Mouse (Mus musculus) midbrain, embryonic 16.5 days (tissue): ENCODE results near the gene Tax1bp1. TPM values are rescaled to one million over a fixed set of nuclear protein-coding genes. Genes with fewer than 3 reads are reported as not detected.
A peak's percentile ranks its signal among the peaks of the same experiment; 100 is the strongest.

Source experiments
- ATAC-seq: fragments of 200-750 bp; cut with Nextera tagmentation; 2 replicates; pipeline ENCODE4 v1.8.0; 2017; ENCODE audit warnings: moderate TSS enrichment
- H3K27ac ChIP-seq: fragments of 300-500 bp; sonication (generic); 2 replicates; pipeline ENCODE4 v1.5.1; 2014; ENCODE audit warnings: mild to moderate bottlenecking, low read length, mixed read lengths
- H3K27me3 ChIP-seq: fragments of 300-500 bp; sonication (generic); 2 replicates; pipeline ENCODE4 v1.6.1; 2014; ENCODE audit warnings: low read depth, low read length, mixed read lengths; ENCODE audit not compliant: control insufficient read depth, insufficient read depth
- H3K36me3 ChIP-seq: fragments of 300-500 bp; sonication (generic); 2 replicates; pipeline ENCODE4 v1.6.1; 2014; ENCODE audit warnings: mild to moderate bottlenecking, low read length, moderate library complexity, mixed read lengths; ENCODE audit not compliant: control insufficient read depth, insufficient read depth
- H3K4me1 ChIP-seq: fragments of 300-500 bp; sonication (generic); 2 replicates; pipeline ENCODE4 v1.6.1; 2014; ENCODE audit warnings: mild to moderate bottlenecking, low read length, mixed read lengths; ENCODE audit not compliant: control insufficient read depth, insufficient read depth
- H3K4me2 ChIP-seq: fragments of 300-500 bp; sonication (generic); 2 replicates; pipeline ENCODE4 v1.6.1; 2014; ENCODE audit warnings: mild to moderate bottlenecking, low read length, mixed read lengths
- H3K4me3 ChIP-seq: fragments of 300-500 bp; sonication (generic); 2 replicates; pipeline ENCODE4 v1.5.1; 2014; ENCODE audit warnings: low read depth, mild to moderate bottlenecking, low read length, moderate library complexity, mixed read lengths
- H3K9ac ChIP-seq: fragments of 300-500 bp; sonication (generic); 2 replicates; pipeline ENCODE4 v1.6.1; 2014; ENCODE audit warnings: low read depth, low read length, mixed read lengths
- H3K9me3 ChIP-seq: fragments of 300-500 bp; sonication (generic); replicated peaks from 2 replicates; pipeline ENCODE4 v1.6.1; 2014; ENCODE audit warnings: mild to moderate bottlenecking, low read length, mixed read lengths; ENCODE audit not compliant: control insufficient read depth, poor library complexity, severe bottlenecking
- WGBS: fragments of 180-500 bp; shearing (Covaris S2); extraction: QIAGEN DNeasy Blood & Tissue Kit; methylation state at CpG from one replicate; pipeline ENCODE4 v1.1.7; 2014; 5-methylcytosine and 5-hydroxymethylcytosine counted together
- polyA plus RNA-seq: library from polyadenylated mRNA; unstranded; fragments of >200 nt; fragmentation: Nextera tagmentation; extraction: Ambion mirVana; gene quantifications from 2 replicates; pipeline ENCODE4 v1.2.1, GENCODE M21; 2015

Tax1bp1 gene
- polyA plus RNA-seq, 1 experiment from 2014 or later, result 144 TPM

- H3K4me2 ChIP-seq, result no peak overlapping the region
- 92% methylated on average over 5 of the region's 5 CpGs for WGBS
Measured at GRCm38 (mm10) chr6:52778523-52778922, 65.0 kb downstream of the Tax1bp1 start.

GRCm38 (mm10) chr6:52779546-52779945 lies 66.0 kb downstream of the Tax1bp1 start:
- Histone ChIP-seq H3K4me1 (no peaks in the 10 kb centered on the region; the same call in 1 of the 2 replicates), H3K4me2 (no peak overlapping the region)
- WGBS, result 86% methylated on average over 5 of the region's 5 CpGs

More at GRCm38 (mm10) chr6:52778523-52778922, 65.0 kb downstream of the Tax1bp1 start:
- no peak for ATAC-seq
- no peak overlapping the region for H3K9ac ChIP-seq
- no peaks in the 10 kb centered on the region for H3K36me3 ChIP-seq
- no peak overlapping the region for H3K27ac ChIP-seq
- H3K4me1 ChIP-seq, result no peaks in the 10 kb centered on the region; the same call in 1 of the 2 replicates
- H3K4me3 ChIP-seq, result no peak overlapping the region
- H3K9me3 ChIP-seq, result no peaks in the 10 kb centered on the region
- H3K27me3 ChIP-seq, result no peaks in the 10 kb centered on the region

GRCm38 (mm10) chr6:52790316-52790715 lies 76.8 kb downstream of the Tax1bp1 start:
- WGBS, result 82% methylated on average over 10 of the region's 10 CpGs
- Histone ChIP-seq H3K36me3 (no peaks in the 10 kb centered on the region), H3K9me3 (no peaks in the 10 kb centered on the region), H3K27me3 (no peaks in the 10 kb centered on the region), H3K4me1 (no peaks in the 10 kb centered on the region), H3K9ac (no peak overlapping the region), H3K4me3 (no peak overlapping the region), H3K4me2 (no peak overlapping the region), H3K27ac (no peak overlapping the region)
- no peak for ATAC-seq

More at GRCm38 (mm10) chr6:52779546-52779945, 66.0 kb downstream of the Tax1bp1 start:
- H3K4me3 ChIP-seq, result no peak overlapping the region
- no peak overlapping the region for H3K27ac ChIP-seq
- no peak for ATAC-seq
- no peak overlapping the region for H3K9ac ChIP-seq
- no peaks in the 10 kb centered on the region for H3K36me3 ChIP-seq
- no peaks in the 10 kb centered on the region for H3K9me3 ChIP-seq
- H3K27me3 ChIP-seq, result no peaks in the 10 kb centered on the region

- Histone ChIP-seq H3K4me1 (peaks cover 1% of the 10 kb centered on the region; the same call in 1 of the 2 replicates), H3K4me3 (no peak overlapping the region), H3K4me2 (no peak overlapping the region), H3K27ac (no peak overlapping the region), H3K9ac (no peak overlapping the region), H3K27me3 (no peaks in the 10 kb centered on the region), H3K9me3 (no peaks in the 10 kb centered on the region), H3K36me3 (no peaks in the 10 kb centered on the region)
- ATAC-seq, result no peak
- WGBS, result 83% methylated on average over 4 of the region's 4 CpGs
Measured at GRCm38 (mm10) chr6:52790781-52791180, 77.3 kb downstream of the Tax1bp1 start.

- H3K36me3 ChIP-seq, result no peaks in the 10 kb centered on the region
- no peak overlapping the region for H3K4me3 ChIP-seq
- no peaks in the 10 kb centered on the region for H3K9me3 ChIP-seq
- H3K4me1 ChIP-seq, result peaks cover 5% of the 10 kb centered on the region; the same call in 1 of the 2 replicates
- H3K27me3 ChIP-seq, result no peaks in the 10 kb centered on the region
- no peak overlapping the region for H3K27ac ChIP-seq
- H3K9ac ChIP-seq, result no peak overlapping the region
- H3K4me2 ChIP-seq, result no peak overlapping the region
- 90% methylated on average over 3 of the region's 3 CpGs for WGBS
- ATAC-seq, result no peak
Measured at GRCm38 (mm10) chr6:52792455-52792854, 78.9 kb downstream of the Tax1bp1 start.

- H3K4me3 ChIP-seq, result no peak overlapping the region
- H3K27me3 ChIP-seq, result no peaks in the 10 kb centered on the region
- no peak overlapping the region for H3K27ac ChIP-seq
- no peak overlapping the region for H3K4me2 ChIP-seq
- H3K9me3 ChIP-seq, result no peaks in the 10 kb centered on the region
- H3K4me1 ChIP-seq, result peaks cover 5% of the 10 kb centered on the region; the same call in 1 of the 2 replicates
- no peak overlapping the region for H3K9ac ChIP-seq
- ATAC-seq, result no peak
- no peaks in the 10 kb centered on the region for H3K36me3 ChIP-seq
- WGBS, result 70% methylated on average over 16 of the region's 16 CpGs
Measured at GRCm38 (mm10) chr6:52795029-52795841, 81.7 kb downstream of the Tax1bp1 start.

GRCm38 (mm10) chr6:52796035-52796598 lies 82.6 kb downstream of the Tax1bp1 start:
- Histone ChIP-seq H3K27me3 (no peaks in the 10 kb centered on the region), H3K36me3 (no peaks in the 10 kb centered on the region), H3K4me3 (no peak overlapping the region), H3K9ac (no peak overlapping the region), H3K4me2 (no peak overlapping the region), H3K27ac (0 out of 2 replicates have a peak overlapping the region, but pooled peaks have one; percentile 22), H3K4me1 (peaks cover 5% of the 10 kb centered on the region; the same call in 1 of the 2 replicates), H3K9me3 (no peaks in the 10 kb centered on the region)
- ATAC-seq, result peak; percentile 21; the same call in 1 of the 2 replicates
- 66% methylated on average over 9 of the region's 9 CpGs for WGBS

GRCm38 (mm10) chr6:52796691-52797090 lies 83.2 kb downstream of the Tax1bp1 start:
- Histone ChIP-seq H3K27me3 (no peaks in the 10 kb centered on the region), H3K9me3 (no peaks in the 10 kb centered on the region), H3K4me2 (no peak overlapping the region), H3K36me3 (no peaks in the 10 kb centered on the region), H3K4me1 (peaks cover 5% of the 10 kb centered on the region; the same call in 1 of the 2 replicates), H3K9ac (no peak overlapping the region), H3K27ac (peak overlapping the region; percentile 33; the same call in 1 of the 2 replicates), H3K4me3 (no peak overlapping the region)
- 61% methylated on average over 1 of the region's 1 CpGs for whole genome bisulfite sequencing
- no peak for ATAC-seq
